Mouse (Mus musculus): Measurements from ENCODE around the gene Zfp46.

DNA sequence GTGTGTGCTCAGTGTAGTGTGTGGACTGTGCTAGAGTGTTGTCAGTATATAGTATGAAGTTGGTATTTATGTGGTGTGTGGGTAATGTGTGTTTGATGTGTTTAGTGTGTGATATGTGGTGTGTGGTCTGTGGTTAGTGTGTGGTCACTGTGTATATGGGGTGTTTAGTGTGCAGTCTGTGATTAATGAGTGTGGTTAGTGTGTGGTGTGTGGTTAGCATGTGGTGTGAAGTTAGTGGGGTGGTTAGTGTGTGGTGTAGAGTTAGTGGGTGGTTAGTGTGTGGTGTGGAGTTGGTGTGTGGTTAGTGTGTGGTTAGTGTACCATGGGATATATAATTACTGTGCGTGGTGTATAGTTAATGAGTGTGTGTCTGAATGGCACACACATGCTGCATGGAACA lies 15.6 kb upstream of the Zfp46 start:
- TF ChIP-seq POLR2A (IDR thresholded peaks at IDR 0.05; ENCODE audit: low read depth, low read length) = no peak
- TF ChIP-seq CTCF (IDR thresholded peaks at IDR 0.05; ENCODE audit: extremely low read depth, insufficient read depth, insufficient read length, insufficient replicate concordance) = no peak

All from spleen, adult 2 months (tissue).